18 mouse cellular contexts compared by ENCODE assay signal in genomic region chr12:51470881-51471280, GRCm38 (mm10).
DNase-seq lines count a peak whose midpoint lies in the region; ATAC-seq and TF ChIP-seq lines count a peak whose summit lies in the region.
"Had no signal": no experiment of that assay in that cellular context is flagged by ENCODE, and none has a peak within 500 bp of the region (broad histone marks: within the 10 kb centered on the region; RNA-seq: fewer than 3 reads in every experiment).

No protein-coding gene starts in this region.

- no peaks in the 10 kb centered on the region for H3K9me3 ChIP-seq in liver, embryonic 12.5 days (replicated peaks)
- H3K9me3 ChIP-seq: G1E had no signal

- H3K36me3 ChIP-seq in liver, adult 2 months (ENCODE audit: control insufficient read depth, insufficient read depth, low read length): no peaks in the 10 kb centered on the region
- H3K36me3 ChIP-seq in liver, embryonic 12.5 days: no peaks in the 10 kb centered on the region
- H3K36me3 ChIP-seq: G1E had no signal

- no peak overlapping the region for H3K9ac ChIP-seq in liver, adult 2 months (ENCODE audit: low read depth, low read length)
- H3K9ac ChIP-seq in liver, embryonic 12.5 days: no peak overlapping the region

- H3K27me3 ChIP-seq in liver, adult 2 months (ENCODE audit: control insufficient read depth, insufficient read depth, low read length): no peaks in the 10 kb centered on the region
- no peaks in the 10 kb centered on the region for H3K27me3 ChIP-seq in liver, embryonic 12.5 days (replicated peaks)
- H3K27me3 ChIP-seq: CH12.LX, Patski had no signal

- no peak for TF ChIP-seq CTCF in liver, adult 2 months (IDR thresholded peaks at IDR 0.05; ENCODE audit: low read depth, low read length)

- peak overlapping the region; percentile 68 for H3K27ac ChIP-seq in liver, adult 2 months (replicated peaks; ENCODE audit: insufficient read depth, low read depth, low read length)
- H3K27ac ChIP-seq in liver, embryonic 12.5 days: no peak overlapping the region

- no peak overlapping the region for H3K4me3 ChIP-seq in liver, adult 2 months (ENCODE audit: insufficient read depth, low read depth, low read length)
- H3K4me3 ChIP-seq in liver, embryonic 12.5 days: no peak overlapping the region

- H3K79me2 ChIP-seq in liver, adult 2 months (ENCODE audit: control insufficient read depth, insufficient read depth, low read length): no peaks in the 10 kb centered on the region

- no peak overlapping the region for H3K4me2 ChIP-seq in liver, embryonic 12.5 days

- peaks cover 16% of the 10 kb centered on the region for H3K4me1 ChIP-seq in liver, adult 2 months (ENCODE audit: control insufficient read depth, insufficient read depth, low read length)
- H3K4me1 ChIP-seq in liver, embryonic 12.5 days: no peaks in the 10 kb centered on the region

- peak; percentile 94 for DNase-seq in liver, adult 2 months (ENCODE audit: extremely low read depth, low read depth, low spot score)
- DNase-seq: adrenal gland, adult 2 months; adrenal gland, adult 8-10 months; adrenal gland, postnatal 10 days; adrenal gland, postnatal 14 days; adrenal gland, postnatal 25 days; adrenal gland, postnatal 36 days; B cell, adult 2 months; cerebellum, adult 11 months; cerebellum, adult 11-12 months; cerebellum, adult 18-20 months; cerebellum, adult 2 months had no signal

- TF ChIP-seq POLR2A in liver, adult 2 months (IDR thresholded peaks at IDR 0.05; ENCODE audit: extremely low read depth, insufficient read depth, low read length): no peak

- ATAC-seq in liver, embryonic 12.5 days: no peak
- ATAC-seq: activated CD4-positive, CD25-positive, alpha-beta regulatory T cell, adult 4 months; CD4-positive, CD25-positive, alpha-beta regulatory T cell, adult 4 months; Patski had no signal

- 33% methylated on average over 4 of the region's 4 CpGs for WGBS in liver, adult 2 months
- 63% methylated on average over 4 of the region's 4 CpGs for WGBS in liver, embryonic 12.5 days (ENCODE audit: insufficient replicate concordance)
